Mouse (Mus musculus): Measurements from ENCODE around the gene Wdr35.

Gene Wdr35

DNA sequence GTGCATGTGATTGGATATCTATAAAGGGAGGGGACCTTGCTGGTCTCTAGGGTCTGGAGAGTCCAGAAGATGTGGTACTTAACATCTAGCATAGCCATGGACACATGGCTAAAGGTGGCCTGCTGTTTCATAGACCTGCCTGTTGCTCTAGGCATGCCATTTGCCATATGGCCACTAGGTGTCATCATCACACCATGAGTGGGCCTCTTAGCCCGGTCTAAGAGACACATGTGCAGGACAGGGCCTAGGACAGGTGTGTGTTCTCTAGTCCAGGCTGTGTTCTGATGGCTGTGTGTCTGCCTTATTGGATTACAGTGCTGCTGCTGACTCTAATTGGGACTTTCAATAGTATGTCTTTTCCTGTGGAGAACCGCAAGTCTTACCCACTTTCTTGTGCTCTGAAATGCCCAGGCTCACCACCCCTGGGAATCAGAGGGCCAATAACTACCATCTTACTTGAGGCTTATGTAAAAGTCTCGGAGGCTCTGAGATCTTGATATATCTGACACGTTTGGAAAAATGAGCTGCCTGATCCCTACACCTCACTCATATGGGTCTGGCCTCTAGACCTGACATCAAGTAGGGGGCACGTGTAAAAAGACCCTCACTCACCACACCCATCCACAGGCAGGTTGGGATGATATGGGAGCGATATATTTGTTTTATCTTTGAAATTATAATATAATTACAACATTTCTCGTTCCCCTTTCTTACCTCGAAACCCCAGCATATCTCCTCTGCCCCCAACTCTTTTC is 78.6 kb downstream of the Wdr35 start:
- DNase-seq (ENCODE audit: low spot score), result peak; percentile 81

DNA sequence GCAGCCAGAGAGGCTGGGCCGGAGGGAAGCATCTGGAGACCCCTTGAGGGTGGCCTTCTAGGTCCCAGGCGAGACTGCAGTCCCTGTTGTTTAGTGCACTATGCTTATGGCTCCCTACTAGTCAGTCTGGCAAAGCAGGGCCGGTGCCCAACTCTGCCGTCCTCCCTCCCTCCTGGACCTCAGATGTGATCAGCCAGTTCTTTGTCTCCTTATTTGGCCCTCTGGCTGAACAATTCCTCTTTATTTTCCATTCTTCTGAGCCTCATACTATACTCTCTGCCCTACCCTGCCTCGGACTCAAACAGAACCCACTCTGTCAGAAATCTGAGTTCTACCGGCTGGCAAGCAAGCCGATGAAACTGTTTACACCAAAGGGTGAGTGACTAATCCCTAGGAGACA is 79.7 kb downstream of the Wdr35 start:
- no peak for DNase-seq (ENCODE audit: low spot score)

GRCm38 (mm10) chr12:9054012-9054411 is 80.3 kb downstream of the Wdr35 start:
- no peak for DNase-seq (ENCODE audit: low spot score)

DNA sequence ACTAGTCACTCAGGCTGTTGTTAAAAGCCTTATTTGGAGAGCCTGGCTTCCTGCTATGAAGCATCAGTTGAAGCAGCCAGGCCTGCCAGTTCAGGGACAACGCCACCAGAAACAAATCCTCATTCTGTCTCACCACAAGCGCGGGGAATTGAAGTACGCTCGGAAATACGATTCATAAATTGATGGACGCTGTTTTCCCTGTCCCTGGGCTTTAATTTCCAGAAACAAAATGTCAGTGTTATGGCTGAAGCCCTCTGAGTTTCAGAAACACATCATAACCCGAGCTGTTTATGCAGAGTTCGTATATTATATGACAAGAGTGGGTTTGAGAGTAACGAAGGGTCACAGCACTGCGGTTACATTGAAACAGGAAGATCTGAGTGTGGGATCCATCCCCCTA is 81.6 kb downstream of the Wdr35 start:
- DNase-seq (ENCODE audit: low spot score), result no peak

GRCm38 (mm10) chr12:9059502-9059901 is 85.8 kb downstream of the Wdr35 start:
- DNase-seq (ENCODE audit: low spot score), result no peak

DNA sequence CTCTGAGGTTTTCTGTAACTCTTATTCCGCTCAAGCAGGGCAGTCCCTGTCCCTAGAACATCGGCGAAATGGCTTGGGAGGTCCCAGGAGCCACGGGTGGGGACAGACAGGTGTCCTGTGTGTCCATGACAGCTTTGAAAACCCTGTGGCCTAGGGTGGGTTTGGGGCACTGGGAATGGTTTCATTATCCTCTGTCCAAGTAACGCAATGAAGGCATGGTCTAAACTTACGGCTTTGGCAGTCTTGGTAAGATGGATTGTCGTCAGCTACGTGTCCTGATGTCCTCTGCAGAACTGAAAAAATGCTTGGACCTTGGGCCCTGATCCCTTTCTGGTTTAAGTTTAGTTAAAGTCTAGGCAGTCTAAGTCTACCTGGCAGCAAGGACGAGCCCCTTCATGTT is 86.3 kb downstream of the Wdr35 start:
- no peak for DNase-seq (ENCODE audit: low spot score)

DNA sequence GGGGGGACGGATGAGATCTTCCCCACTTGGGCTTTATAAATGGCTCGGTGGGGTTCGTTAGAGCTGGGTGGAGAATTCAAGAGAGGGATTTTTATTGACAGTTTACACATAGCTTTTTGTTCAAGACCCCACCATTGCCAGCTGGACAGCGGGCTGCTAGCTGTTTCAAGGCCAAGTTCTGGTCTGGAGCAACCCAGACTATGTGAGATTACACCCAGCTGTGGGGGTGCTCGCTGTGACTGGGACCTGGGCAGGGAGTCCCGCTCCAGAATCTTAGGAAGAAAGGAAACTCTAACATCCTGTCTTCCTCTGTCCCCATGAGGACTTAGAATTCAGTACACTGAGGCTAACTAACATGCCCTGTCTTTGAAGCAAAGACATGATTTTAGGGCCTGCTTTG is 89.9 kb downstream of the Wdr35 start:
- DNase-seq (ENCODE audit: low spot score), result no peak

DNA sequence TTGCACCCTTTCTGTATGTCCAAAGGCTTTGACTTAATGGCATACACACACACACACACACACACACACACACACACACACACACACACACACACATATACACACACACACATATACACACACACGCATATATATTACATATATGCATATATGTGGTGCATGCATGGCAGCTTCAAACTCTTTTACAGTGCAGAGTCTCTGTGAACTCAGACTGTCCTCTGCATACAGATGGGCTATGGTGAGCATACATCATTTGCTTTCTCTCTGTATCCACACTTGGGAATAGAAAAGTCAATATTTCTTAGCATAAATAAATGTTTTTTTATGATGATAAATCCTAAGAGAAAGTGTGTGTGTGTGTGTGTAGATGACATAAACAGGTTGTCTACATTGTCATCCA is 97.4 kb downstream of the Wdr35 start:
- DNase-seq (ENCODE audit: low spot score), result no peak

- DNase-seq (ENCODE audit: low spot score), result no peak
These were observed 97.8 kb downstream of the Wdr35 start for GRCm38 (mm10) chr12:9071493-9071892.

DNA sequence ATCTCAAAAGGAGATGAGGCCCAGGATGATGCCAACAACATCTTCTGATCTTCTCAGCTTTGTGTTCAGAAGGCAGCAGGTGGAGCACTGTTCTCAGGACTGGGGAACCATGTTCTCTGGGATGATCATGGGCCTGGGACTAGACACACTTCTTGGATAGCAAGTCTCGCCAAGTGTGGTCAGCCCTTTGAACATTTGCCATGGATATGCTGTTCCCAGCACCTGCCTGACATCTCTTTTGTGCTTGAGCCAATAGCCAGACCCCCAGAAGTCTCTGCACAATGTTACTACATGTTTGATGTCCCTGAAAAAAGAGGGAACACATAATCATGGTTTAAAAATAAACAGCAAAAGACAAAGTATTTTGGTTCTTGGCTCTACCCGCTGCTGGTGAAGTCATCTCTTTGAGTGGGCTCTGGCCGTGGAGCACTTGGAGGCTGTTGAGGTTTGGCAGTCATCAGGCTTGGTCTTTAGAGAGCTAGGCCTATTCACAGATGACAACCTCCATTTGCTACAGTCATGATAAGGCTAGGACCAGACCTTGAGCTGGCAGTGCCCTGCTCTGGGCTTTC is 103.9 kb downstream of the Wdr35 start:
- DNase-seq (ENCODE audit: low spot score), result peak; percentile 7
